Mouse (Mus musculus) kidney, postnatal 0 days (tissue): Measurements from ENCODE around the gene Sept6. TPM values are rescaled to one million over a fixed set of nuclear protein-coding genes. Genes with fewer than 3 reads are reported as not detected.
A peak's percentile ranks its signal among the peaks of the same experiment; 100 is the strongest.

ENCODE experiments used
- ATAC-seq: fragments of 200-750 bp; cut with Nextera tagmentation; replicated peaks from 2 replicates; pipeline ENCODE4 v1.8.0; 2017; ENCODE audit warnings: low read depth, moderate number of reproducible peaks, moderate TSS enrichment, moderate library complexity; ENCODE audit not compliant: low FRiP score
- DNase-seq: peaks from one replicate; pipeline ENCODE4 v3.0.0-alpha.2; 2016; ENCODE audit warnings: low spot score
- H3K27ac ChIP-seq: fragments of 300-500 bp; sonication (generic); 2 replicates; pipeline ENCODE4 v1.5.1; 2014; ENCODE audit warnings: mild to moderate bottlenecking
- H3K27me3 ChIP-seq: fragments of 300-500 bp; sonication (generic); 2 replicates; pipeline ENCODE4 v1.6.1; 2014; ENCODE audit warnings: low read length, mixed read lengths; ENCODE audit not compliant: insufficient read depth
- H3K36me3 ChIP-seq: fragments of 300-500 bp; sonication (generic); 2 replicates; pipeline ENCODE4 v1.6.1; 2014; ENCODE audit warnings: low read length, mixed read lengths; ENCODE audit not compliant: insufficient read depth
- H3K4me1 ChIP-seq: fragments of 300-500 bp; sonication (generic); replicated peaks from 2 replicates; pipeline ENCODE4 v1.6.1; 2014; ENCODE audit warnings: antibody characterized with exemption, low read length, mixed read lengths; ENCODE audit not compliant: insufficient read depth
- H3K4me2 ChIP-seq: fragments of 300-500 bp; sonication (generic); 2 replicates; pipeline ENCODE4 v1.6.1; 2014; ENCODE audit warnings: mild to moderate bottlenecking, low read length, moderate library complexity, mixed read lengths
- H3K4me3 ChIP-seq: fragments of 300-500 bp; sonication (generic); replicated peaks from 2 replicates; pipeline ENCODE4 v1.5.1; 2014; ENCODE audit warnings: low read depth, low read length
- H3K9ac ChIP-seq: fragments of 300-500 bp; sonication (generic); 2 replicates; pipeline ENCODE4 v1.6.1; 2014; ENCODE audit warnings: low read depth, low read length
- H3K9me3 ChIP-seq: fragments of 300-500 bp; sonication (generic); replicated peaks from 2 replicates; pipeline ENCODE4 v1.6.1; 2016; ENCODE audit warnings: low read length, inconsistent platforms, mixed read lengths
- CTCF ChIP-seq: IDR thresholded peaks from 2 replicates; pipeline ENCODE4 v1.5.1; 2016; ENCODE audit warnings: antibody characterized with exemption, low read depth, mild to moderate bottlenecking, moderate library complexity
- WGBS: fragments of 180-500 bp; shearing (Covaris S2); extraction: QIAGEN DNeasy Blood & Tissue Kit; methylation state at CpG from one replicate; pipeline ENCODE4 v1.1.7; 2014; 5-methylcytosine and 5-hydroxymethylcytosine counted together
- polyA plus RNA-seq: library from polyadenylated mRNA; unstranded; fragments of >200 nt; fragmentation: Nextera tagmentation; extraction: Ambion mirVana; gene quantifications from 2 replicates; pipeline ENCODE4 v1.2.1, GENCODE M21; 2015

Sept6 gene
- polyA plus RNA-seq, 1 experiment from 2014 or later = 12.3 TPM

DNA sequence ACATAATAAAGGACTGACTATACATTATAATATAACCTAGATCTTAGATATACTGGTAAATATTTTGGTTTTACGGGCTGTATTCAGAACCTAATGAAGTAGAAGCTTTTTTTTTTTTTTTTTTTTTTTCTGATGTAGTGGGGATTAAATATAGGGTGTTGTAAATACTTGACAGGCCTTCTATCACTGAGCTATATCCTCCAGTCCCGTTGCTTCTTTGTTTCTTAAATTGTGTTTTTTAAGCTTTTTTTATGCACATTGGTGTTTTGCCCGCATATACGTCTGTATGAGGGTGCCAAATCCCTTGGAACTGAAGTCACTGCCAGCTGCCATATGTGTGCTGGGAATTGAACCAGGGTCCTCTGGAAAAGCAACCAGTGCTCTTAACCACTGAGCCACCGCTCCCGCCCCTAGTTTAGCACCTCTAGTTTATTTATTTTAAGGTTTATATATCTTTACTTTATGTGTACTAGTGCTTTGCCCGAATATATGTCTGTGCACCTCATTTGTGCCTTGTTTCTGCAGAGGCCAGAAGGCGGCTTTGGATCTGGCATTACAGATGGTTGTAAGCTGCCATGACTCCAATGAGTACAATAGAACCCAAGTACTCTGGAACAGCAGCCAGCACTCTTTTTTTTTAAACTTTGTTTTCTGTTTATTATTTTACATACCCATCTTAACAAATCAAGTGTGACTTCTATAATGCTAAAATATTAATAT, 126.8 kb downstream of the Sept6 start:
- Histone ChIP-seq H3K36me3 (no peaks in the 10 kb centered on the region), H3K27me3 (no peaks in the 10 kb centered on the region), H3K9ac (no peak overlapping the region), H3K27ac (no peak overlapping the region), H3K9me3 (no peaks in the 10 kb centered on the region), H3K4me3 (peak overlapping the region; percentile 40), H3K4me1 (no peaks in the 10 kb centered on the region), H3K4me2 (peak overlapping the region; percentile 38; the same call in 1 of the 2 replicates)
- no peak for ATAC-seq
- no peak for DNase-seq
- TF ChIP-seq CTCF = no peak
- 60% methylated on average over 8 of the region's 8 CpGs for WGBS

DNA sequence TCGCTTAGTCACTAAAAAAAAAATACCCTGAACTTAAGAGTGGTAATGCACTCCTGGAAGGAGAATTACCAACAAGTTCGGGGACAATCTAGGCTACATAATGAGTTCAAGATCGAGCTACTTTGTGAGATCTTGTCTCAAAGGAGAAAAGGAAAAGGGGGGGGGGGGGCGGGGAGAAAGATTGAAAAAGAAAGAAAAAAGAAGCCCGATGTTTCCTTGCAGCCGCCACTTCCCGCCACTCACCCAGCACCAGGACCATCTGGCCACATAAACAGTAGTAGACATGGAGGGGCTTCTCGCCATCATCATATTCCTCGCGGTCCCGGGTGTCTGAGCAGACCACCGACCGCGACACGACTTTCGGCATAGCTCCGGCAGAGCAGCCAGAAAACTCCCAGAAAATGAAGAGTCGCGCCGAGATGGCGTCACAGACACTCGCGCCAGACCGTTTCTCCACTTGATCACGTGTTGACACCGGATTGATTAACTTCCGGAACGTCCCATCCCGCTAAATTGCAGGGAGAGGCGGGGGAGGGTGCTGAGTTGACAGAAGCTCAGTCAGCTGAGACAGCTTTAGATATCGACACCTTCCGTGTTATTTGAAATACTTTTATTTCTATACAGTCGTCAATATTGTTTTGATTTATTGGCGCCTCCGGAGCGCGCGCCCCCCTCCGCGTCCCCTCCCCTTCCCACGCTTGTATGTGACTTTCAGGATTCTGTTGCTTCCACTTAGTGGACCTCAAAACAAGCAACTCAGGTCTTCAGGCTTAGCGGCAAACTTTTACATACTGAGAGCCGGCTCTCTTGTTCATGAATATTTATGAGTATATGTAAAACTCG, 127.6 kb downstream of the Sept6 start:
- no peaks in the 10 kb centered on the region for H3K27me3 ChIP-seq
- H3K4me1 ChIP-seq = no peaks in the 10 kb centered on the region
- H3K4me3 ChIP-seq = peak overlapping the region; percentile 40
- peak overlapping the region; percentile 37; the same call in 1 of the 2 replicates for H3K9ac ChIP-seq
- no peak for TF ChIP-seq CTCF
- H3K4me2 ChIP-seq = peak overlapping the region; percentile 48
- H3K36me3 ChIP-seq = no peaks in the 10 kb centered on the region
- 23% methylated on average over 40 of the region's 44 CpGs for WGBS
- ATAC-seq = peak; percentile 81
- H3K9me3 ChIP-seq = no peaks in the 10 kb centered on the region
- DNase-seq = peak; percentile 77
- H3K27ac ChIP-seq = peak overlapping the region; percentile 71

Other genes starting within 250 kb of the Sept6 start
- 2.9 and 3.9 TPM in 2 replicates for gene Slc25a43, start 248.1 kb downstream of the Sept6 start, polyA plus RNA-seq
- 1,543 and 1,561 TPM in 2 replicates for gene Slc25a5, start 196.1 kb downstream of the Sept6 start, polyA plus RNA-seq
- 157 and 163 TPM in 2 replicates for gene Ube2a, start 117.9 kb downstream of the Sept6 start, polyA plus RNA-seq
- 22.5 and 26.4 TPM in 2 replicates for gene C330007P06Rik, start 117.7 kb downstream of the Sept6 start, polyA plus RNA-seq
- gene Nkrf, start 88.9 kb downstream of the Sept6 start, polyA plus RNA-seq = 1.4 and 1.6 TPM in 2 replicates
- 0.11 TPM in 1 of 2 replicates, not detected in the other for gene Sowahd, start 57.1 kb upstream of the Sept6 start, polyA plus RNA-seq
- 703 and 903 TPM in 2 replicates for gene Rpl39, start 93.6 kb upstream of the Sept6 start, polyA plus RNA-seq
- gene Upf3b, start 118.5 kb upstream of the Sept6 start, polyA plus RNA-seq = 17.2 TPM in 2 replicates
- gene Nkap, start 135.0 kb upstream of the Sept6 start, polyA plus RNA-seq = 12.1 and 12.8 TPM in 2 replicates
- not detected in 2 replicates for gene Akap14, start 177.0 kb upstream of the Sept6 start, polyA plus RNA-seq
- 715 and 799 TPM in 2 replicates for gene Ndufa1, start 199.4 kb upstream of the Sept6 start, polyA plus RNA-seq
- 8.9 and 9.6 TPM in 2 replicates for gene Rnf113a1, start 199.5 kb upstream of the Sept6 start, polyA plus RNA-seq
- gene Gm9, start 219.2 kb upstream of the Sept6 start, polyA plus RNA-seq = not detected in 2 replicates
- not detected in 2 replicates for gene Rhox1, start 230.5 kb upstream of the Sept6 start, polyA plus RNA-seq